ENCODE assay signal across 14 mouse cellular contexts in genomic region chr9:62559446-62559845, GRCm38 (mm10). TPM values are rescaled to one million over a fixed set of nuclear protein-coding genes. Genes with fewer than 3 reads are reported as not detected.
DNase-seq lines count a peak whose midpoint lies in the region; ATAC-seq and TF ChIP-seq lines count a peak whose summit lies in the region.
"Had no signal": no experiment of that assay in that cellular context is flagged by ENCODE, and none has a peak within 500 bp of the region (broad histone marks: within the 10 kb centered on the region; RNA-seq: fewer than 3 reads in every experiment).

No protein-coding gene starts in this region.

- H3K4me3 ChIP-seq in heart, embryonic 15.5 days = no peak overlapping the region
- no peak overlapping the region for H3K4me3 ChIP-seq in layer of hippocampus, adult 2 months
- H3K4me3 ChIP-seq: forebrain, embryonic 12.5 days; hindbrain, embryonic 13.5 days had no signal

- no peak for ATAC-seq in cerebellum, adult (ENCODE audit: insufficient number of reproducible peaks, low FRiP score, low TSS enrichment)
- ATAC-seq in heart, embryonic 15.5 days (replicated peaks; ENCODE audit: insufficient number of reproducible peaks, insufficient read depth, low FRiP score, low read depth) = no peak

- no peak for TF ChIP-seq CTCF in layer of hippocampus, adult 2 months (conservative IDR thresholded peaks at IDR 0.05)

- H3K4me2 ChIP-seq in heart, embryonic 15.5 days = no peak overlapping the region
- H3K4me2 ChIP-seq: forebrain, embryonic 12.5 days; hindbrain, embryonic 13.5 days; midbrain, embryonic 11.5 days had no signal

- H3K9me3 ChIP-seq in heart, embryonic 15.5 days (replicated peaks) = no peaks in the 10 kb centered on the region
- H3K9me3 ChIP-seq: forebrain, embryonic 12.5 days; hindbrain, embryonic 13.5 days had no signal

- no peaks in the 10 kb centered on the region for H3K36me3 ChIP-seq in heart, embryonic 15.5 days
- H3K36me3 ChIP-seq: forebrain, embryonic 12.5 days; hindbrain, embryonic 13.5 days had no signal

- intact Hi-C loops in heart, postnatal 25 days (cut with DNase I) = loop anchor here (10.0 kb wide), 1 partner anchor 185 kb away; no protein-coding TSS in a partner anchor

- H3K27me3 ChIP-seq in heart, embryonic 15.5 days = no peaks in the 10 kb centered on the region
- H3K27me3 ChIP-seq: forebrain, embryonic 12.5 days; hindbrain, embryonic 13.5 days had no signal

- DNase-seq in cerebellum, adult 9-10 months = peak; percentile 30
- DNase-seq in heart, postnatal 25 days (ENCODE audit: low spot score) = no peak
- no peak for DNase-seq in layer of hippocampus, adult 2 months (ENCODE audit: low spot score in 2 of 2)
- DNase-seq in layer of hippocampus, postnatal 10 days (ENCODE audit: low spot score in 2 of 2) = no peak
- no peak for DNase-seq in urinary bladder, postnatal 10 days (ENCODE audit: low spot score)
- DNase-seq: B cell, adult 2 months; left cerebral cortex, postnatal 4 days; thymus, postnatal 4 days had no signal

- peak overlapping the region; percentile 57 for H3K27ac ChIP-seq in heart, embryonic 15.5 days
- H3K27ac ChIP-seq in layer of hippocampus, adult 2 months = peak overlapping the region; percentile 36; the same call in 1 of the 2 replicates
- H3K27ac ChIP-seq: forebrain, embryonic 12.5 days; hindbrain, embryonic 13.5 days had no signal

- WGBS in heart, embryonic 15.5 days = 70% methylated on average over 3 of the region's 3 CpGs

- no peak overlapping the region for H3K9ac ChIP-seq in heart, embryonic 15.5 days
- H3K9ac ChIP-seq: forebrain, embryonic 12.5 days; hindbrain, embryonic 13.5 days had no signal

- H3K4me1 ChIP-seq in heart, embryonic 15.5 days (replicated peaks) = peaks cover 5% of the 10 kb centered on the region; the same call in 1 of the 2 replicates

RNA-seq across cellular contexts. Expression of gene Coro2b, which starts 22.6 kb away (rescaled TPM):
- polyA plus RNA-seq in heart, embryonic 15.5 days (2015; fragmentation: Nextera tagmentation; extraction: Ambion mirVana) = 5.7 and 8.4 TPM in 2 replicates
- total RNA-seq in heart, postnatal 25 days (2021) = 10 to 100 TPM in 1 of 2 experiments, 1 to 10 TPM in 1; 9.5 to 15.1 TPM
- 100 to 1,000 TPM; 226 to 243 TPM for total RNA-seq in layer of hippocampus, adult 2 months (2021)
- 100 to 1,000 TPM; 131 to 136 TPM for total RNA-seq in layer of hippocampus, postnatal 10 days (2021)
- total RNA-seq: monocyte, adult 5-6 weeks had no signal

Comparison
In these comparisons a context has a peak if more than half of its experiments do, and no peak if none do; other contexts are left out.
1. RNA of gene Coro2b, which starts 22.6 kb away (total RNA-seq): 226 to 243 TPM in layer of hippocampus, adult 2 months and 131 to 136 TPM in layer of hippocampus, postnatal 10 days; 9.5 to 15.1 TPM in heart, postnatal 25 days; every median in the first group is over 4 times any median in the second.